Mouse (Mus musculus) MEL (cell line): ENCODE measurements at regions not wholly inside any gene's neighbourhood (a gene's known extent, or its start where the extent isn't known, plus 50 kb on each side); places are given as distances from the start of the nearest gene placed in this dataset.

Experiments
- DNase-seq: peaks from one replicate; pipeline ENCODE4 v3.0.0; 2011; ENCODE audit warnings: low read depth, low spot score
- H3K27ac ChIP-seq: 2 replicates; pipeline ENCODE4 v1.5.1; 2012; ENCODE audit warnings: low read depth, mild to moderate bottlenecking, control low read depth, low read length, moderate library complexity; ENCODE audit not compliant: control insufficient read depth
- H3K27me3 ChIP-seq, 2 experiments: fragments of 150-350 bp in 1 of 2; sonication (generic) in 1 of 2; 2 replicates each; pipeline ENCODE4 v1.6.1; 2012; ENCODE audit warnings: low read length in 2 of 2, mild to moderate bottlenecking in 2 of 2, improper control_type of control experiment in 1 of 2, moderate library complexity in 1 of 2; ENCODE audit not compliant: insufficient read depth in 2 of 2, control insufficient read depth in 1 of 2
- H3K36me3 ChIP-seq, 2 experiments: 2 replicates each; pipeline ENCODE4 v1.6.1; 2012 to 2014; ENCODE audit warnings: low read length in 2 of 2, improper control_type of control experiment in 1 of 2, inconsistent platforms in 1 of 2, mild to moderate bottlenecking in 1 of 2; ENCODE audit not compliant: insufficient read depth in 2 of 2, control insufficient read depth in 1 of 2
- H3K4me1 ChIP-seq, 2 experiments: fragments of 150-350 bp in 1 of 2; sonication (generic) in 1 of 2; 2 replicates each; pipeline ENCODE4 v1.6.1; 2012; ENCODE audit warnings: low read length in 2 of 2, improper control_type of control experiment in 1 of 2, mild to moderate bottlenecking in 1 of 2; ENCODE audit not compliant: insufficient read depth in 2 of 2, control insufficient read depth in 1 of 2
- H3K4me3 ChIP-seq, 2 experiments: fragments of 150-350 bp in 1 of 2; sonication (generic) in 1 of 2; 2 replicates each; pipeline ENCODE4 v1.5.1; 2012; ENCODE audit warnings: low read depth in 2 of 2, low read length in 2 of 2, mild to moderate bottlenecking in 2 of 2, moderate library complexity in 2 of 2, control low read depth in 1 of 2, improper control_type of control experiment in 1 of 2; ENCODE audit not compliant: control insufficient read depth in 1 of 2, insufficient read depth in 1 of 2
- H3K79me2 ChIP-seq: 2 replicates; pipeline ENCODE4 v1.6.1; 2012; ENCODE audit warnings: mild to moderate bottlenecking, low read length, moderate library complexity; ENCODE audit not compliant: control insufficient read depth, poor library complexity, insufficient read depth
- H3K9ac ChIP-seq: 2 replicates; pipeline ENCODE4 v1.6.1; 2012; ENCODE audit warnings: low read depth, mild to moderate bottlenecking, control low read depth, low read length, moderate library complexity; ENCODE audit not compliant: control insufficient read depth, poor library complexity, severe bottlenecking
- H3K9me3 ChIP-seq: fragments of 150-350 bp; sonication (generic); replicated peaks from 2 replicates; pipeline ENCODE4 v1.6.1; 2012; ENCODE audit warnings: mild to moderate bottlenecking, low read length, improper control_type of control experiment, moderate library complexity; ENCODE audit not compliant: insufficient read depth
- CHD2 ChIP-seq: IDR thresholded peaks from 2 replicates; pipeline ENCODE4 v1.6.1; 2011; ENCODE audit warnings: low read length, improper control_type of control experiment
- CTCF ChIP-seq, 3 experiments: IDR thresholded peaks in 2 of 3; conservative IDR thresholded peaks in 1 of 3; 2 replicates each; pipeline ENCODE4 v1.5.1; 2011 to 2012; ENCODE audit warnings: low read length in 3 of 3, low read depth in 2 of 3, mild to moderate bottlenecking in 2 of 3, improper control_type of control experiment in 1 of 3, inconsistent platforms in 1 of 3, mixed read lengths in 1 of 3, moderate library complexity in 1 of 3; ENCODE audit not compliant: control insufficient read depth in 1 of 3, insufficient read depth in 1 of 3, poor library complexity in 1 of 3, severe bottlenecking in 1 of 3
- E2F4 ChIP-seq: IDR thresholded peaks from 2 replicates; pipeline ENCODE4 v1.6.1; 2011; ENCODE audit warnings: low read depth, low read length, improper control_type of control experiment, borderline replicate concordance
- ELF1 ChIP-seq: IDR thresholded peaks from 2 replicates; pipeline ENCODE4 v1.6.1; 2014; ENCODE audit warnings: low read depth, mild to moderate bottlenecking, inconsistent platforms, low read length, improper control_type of control experiment, moderate library complexity
- EP300 ChIP-seq, 2 experiments: IDR thresholded peaks; 2 replicates each; pipeline ENCODE4 v1.6.1; 2011; ENCODE audit warnings: improper control_type of control experiment in 2 of 2, low read length in 2 of 2, low read depth in 1 of 2, mild to moderate bottlenecking in 1 of 2
- GATA1 ChIP-seq: IDR thresholded peaks from 2 replicates; pipeline ENCODE4 v1.6.1; 2011; ENCODE audit warnings: low read depth, low read length, improper control_type of control experiment
- JUND ChIP-seq: IDR thresholded peaks from 2 replicates; pipeline ENCODE4 v1.6.1; 2011; ENCODE audit warnings: low read depth, mild to moderate bottlenecking, improper control_type of control experiment, low read length
- KAT2A ChIP-seq: conservative IDR thresholded peaks from 2 replicates; pipeline ENCODE4 v1.6.1; 2012; ENCODE audit warnings: low read depth, low read length, improper control_type of control experiment, inconsistent platforms
- MAFK ChIP-seq: IDR thresholded peaks from 2 replicates; pipeline ENCODE4 v1.6.1; 2011; ENCODE audit warnings: low read depth, mild to moderate bottlenecking, low read length, improper control_type of control experiment, borderline replicate concordance
- MAZ ChIP-seq: IDR thresholded peaks from 2 replicates; pipeline ENCODE4 v1.6.1; 2012; ENCODE audit warnings: low read depth, mild to moderate bottlenecking, inconsistent platforms, low read length, improper control_type of control experiment
- MXI1 ChIP-seq: IDR thresholded peaks from 2 replicates; pipeline ENCODE4 v1.6.1; 2011; ENCODE audit warnings: mild to moderate bottlenecking, low read depth, low read length, improper control_type of control experiment
- POLR2A ChIP-seq, 2 experiments: IDR thresholded peaks; 2 replicates each; pipeline ENCODE4 v1.6.1; 2011 to 2012; ENCODE audit warnings: low read length in 2 of 2, mild to moderate bottlenecking in 2 of 2, control low read depth in 1 of 2, improper control_type of control experiment in 1 of 2, low read depth in 1 of 2, moderate library complexity in 1 of 2; ENCODE audit not compliant: control insufficient read depth in 1 of 2, insufficient read depth in 1 of 2, poor library complexity in 1 of 2
- POLR2AphosphoS2 ChIP-seq: IDR thresholded peaks from 2 replicates; pipeline ENCODE4 v1.6.1; 2011; ENCODE audit warnings: low read length, improper control_type of control experiment
- POLR2AphosphoS5 ChIP-seq: IDR thresholded peaks from 2 replicates; pipeline ENCODE4 v1.6.1; 2012; ENCODE audit warnings: low read depth, borderline replicate concordance, mild to moderate bottlenecking, inconsistent platforms, low read length, moderate library complexity, mixed read lengths
- RCOR1 ChIP-seq: IDR thresholded peaks from 2 replicates; pipeline ENCODE4 v1.6.1; 2012; ENCODE audit warnings: low read depth, mild to moderate bottlenecking, inconsistent platforms, low read length, improper control_type of control experiment
- USF1 ChIP-seq: IDR thresholded peaks from 2 replicates; pipeline ENCODE4 v1.6.1; 2014; ENCODE audit warnings: low read depth, mild to moderate bottlenecking, inconsistent platforms, low read length, improper control_type of control experiment, moderate library complexity
- ZKSCAN1 ChIP-seq: IDR thresholded peaks from 2 replicates; pipeline ENCODE4 v1.6.1; 2012; ENCODE audit warnings: low read depth, mild to moderate bottlenecking, inconsistent platforms, low read length, improper control_type of control experiment, moderate library complexity
- ZNF384 ChIP-seq: IDR thresholded peaks from 2 replicates; pipeline ENCODE4 v1.6.1; 2012; ENCODE audit warnings: low read depth, mild to moderate bottlenecking, inconsistent platforms, low read length, improper control_type of control experiment

- Histone ChIP-seq H3K79me2 (no peaks in the 10 kb centered on the region), H3K9ac (no peak overlapping the region), H3K4me3 (no peak overlapping the region), H3K27me3 (no peaks in the 10 kb centered on the region; a peak in 1 of 4 replicates), H3K36me3 (no peaks in the 10 kb centered on the region), H3K4me1 (no peaks in the 10 kb centered on the region), H3K9me3 (no peaks in the 10 kb centered on the region), H3K27ac (no peak overlapping the region)
- TF ChIP-seq ELF1: no peak
- no peak for TF ChIP-seq CTCF (IDR thresholded peaks at IDR 0.05 in 2 of 3, conservative IDR thresholded peaks at IDR 0.05 in 1 of 3; ENCODE audit: control insufficient read depth in 1 of 3, insufficient read depth in 1 of 3, low read depth in 2 of 3, low read length in 3 of 3, poor library complexity in 1 of 3, severe bottlenecking in 1 of 3)
- TF ChIP-seq KAT2A: no peak
- TF ChIP-seq EP300 (IDR thresholded peaks at IDR 0.05; ENCODE audit: low read depth in 1 of 2, low read length in 2 of 2): no peak
- no peak for TF ChIP-seq MAZ
- no peak for TF ChIP-seq CHD2
- no peak for TF ChIP-seq POLR2AphosphoS5
- no peak for TF ChIP-seq E2F4
- TF ChIP-seq RCOR1: no peak
- DNase-seq: no peak
These were observed 143.2 kb upstream of the Id2 start for GRCm38 (mm10) chr12:25240142-25240541.

GRCm38 (mm10) chr12:25235071-25235470, 138.1 kb upstream of the Id2 start:
- H3K4me3 ChIP-seq: no peak overlapping the region
- DNase-seq: no peak
- H3K79me2 ChIP-seq: no peaks in the 10 kb centered on the region
- no peak overlapping the region for H3K27ac ChIP-seq
- H3K27me3 ChIP-seq: no peaks in the 10 kb centered on the region
- no peaks in the 10 kb centered on the region for H3K9me3 ChIP-seq
- H3K4me1 ChIP-seq: no peaks in the 10 kb centered on the region
- TF ChIP-seq CTCF (IDR thresholded peaks at IDR 0.05 in 2 of 3, conservative IDR thresholded peaks at IDR 0.05 in 1 of 3; ENCODE audit: control insufficient read depth in 1 of 3, insufficient read depth in 1 of 3, low read depth in 2 of 3, low read length in 3 of 3, poor library complexity in 1 of 3, severe bottlenecking in 1 of 3) (no peak), POLR2A (IDR thresholded peaks at IDR 0.05; ENCODE audit: control insufficient read depth in 1 of 2, insufficient read depth in 1 of 2, low read depth in 1 of 2, low read length in 2 of 2, poor library complexity in 1 of 2) (no peak), USF1 (no peak), ZKSCAN1 (no peak), MAFK (no peak), POLR2AphosphoS2 (no peak), JUND (no peak), GATA1 (no peak), CHD2 (no peak), ZNF384 (no peak), MXI1 (no peak), KAT2A (no peak), POLR2AphosphoS5 (no peak)
- no peak overlapping the region for H3K9ac ChIP-seq
- no peaks in the 10 kb centered on the region for H3K36me3 ChIP-seq
